Mouse (Mus musculus) bone marrow macrophage, adult 2 months (primary cell): ENCODE data around the gene Pask.

Experiments used
- CTCF ChIP-seq: IDR thresholded peaks from 2 replicates; pipeline ENCODE4 v1.5.1; 2012; ENCODE audit warnings: low read depth, mild to moderate bottlenecking, low read length, moderate library complexity
- POLR2A ChIP-seq: IDR thresholded peaks from 2 replicates; pipeline ENCODE4 v1.6.1; 2012; ENCODE audit warnings: mild to moderate bottlenecking, low read depth, low read length, borderline replicate concordance

DNA sequence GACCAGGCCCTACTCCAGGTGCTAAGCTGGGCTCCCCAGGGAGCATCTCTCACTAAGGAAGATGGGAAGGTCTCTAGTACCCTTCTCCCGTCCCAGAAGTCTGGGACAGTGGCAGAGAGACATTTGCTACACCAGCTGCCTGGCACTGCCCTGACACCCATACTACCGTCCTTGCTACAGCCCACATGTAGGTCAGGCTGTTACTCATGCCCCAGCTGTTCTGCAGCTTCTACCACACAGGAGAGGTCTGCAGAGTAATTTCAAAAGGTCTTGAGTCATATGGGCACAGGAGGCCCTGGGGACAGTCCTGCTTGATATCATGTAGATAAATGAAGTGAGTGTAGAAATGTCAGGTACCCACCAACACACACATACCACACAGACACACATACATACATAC is 45.6 kb upstream of the Pask start:
- TF ChIP-seq CTCF: no peak
- no peak for TF ChIP-seq POLR2A
